Mouse (Mus musculus) G1E (cell line): ENCODE measurements around the gene Serpine3.

Experiments
- CTCF ChIP-seq: IDR thresholded peaks from 2 replicates; pipeline ENCODE4 v1.5.1; 2012; ENCODE audit warnings: low read depth, low read length, inconsistent platforms, mixed read lengths
- GATA1 ChIP-seq: IDR thresholded peaks from 2 replicates; pipeline ENCODE4 v1.6.1; 2012; ENCODE audit warnings: borderline replicate concordance, low read length, inconsistent platforms, mixed read lengths
- GATA2 ChIP-seq: IDR thresholded peaks from 2 replicates; pipeline ENCODE4 v1.6.1; 2012; ENCODE audit warnings: low read depth, low read length, inconsistent platforms, borderline replicate concordance
- POLR2AphosphoS5 ChIP-seq: IDR thresholded peaks from 2 replicates; pipeline ENCODE4 v1.6.1; 2012; ENCODE audit warnings: low read depth, low read length, inconsistent platforms; ENCODE audit not compliant: insufficient replicate concordance
- TAL1 ChIP-seq: conservative IDR thresholded peaks from 2 replicates; pipeline ENCODE4 v1.6.1; 2012; ENCODE audit warnings: low read depth, low read length, inconsistent platforms, mixed read lengths

DNA sequence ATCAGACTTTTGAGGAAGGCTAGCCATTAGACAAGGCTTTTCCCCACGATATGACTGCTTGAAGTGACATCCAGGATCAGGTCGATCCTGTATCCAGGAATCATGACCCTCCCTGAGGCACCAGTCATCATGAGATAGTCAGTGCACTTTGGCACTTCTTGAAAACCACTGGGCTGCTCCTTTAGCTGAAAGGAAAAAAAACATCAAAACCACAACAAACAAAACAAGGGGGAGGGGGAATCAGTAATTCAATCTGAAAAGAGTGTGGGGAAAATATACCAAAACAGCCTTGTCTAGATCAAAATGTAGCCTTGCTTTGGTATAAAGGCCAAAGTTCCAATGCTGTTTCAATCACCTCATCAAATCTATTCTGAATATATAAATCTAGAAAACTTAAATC, 70.2 kb downstream of the Serpine3 start:
- TF ChIP-seq CTCF (no peak), POLR2AphosphoS5 (no peak), GATA1 (no peak), TAL1 (no peak), GATA2 (no peak)
